Mouse (Mus musculus) MEL (cell line): ENCODE data around the gene Thoc3. TPM values are rescaled to one million over a fixed set of nuclear protein-coding genes. Genes with fewer than 3 reads are reported as not detected.

ENCODE experiments used
- DNase-seq: peaks from one replicate; pipeline ENCODE4 v3.0.0; 2011; ENCODE audit warnings: low read depth, low spot score
- H3K27ac ChIP-seq: 2 replicates; pipeline ENCODE4 v1.5.1; 2012; ENCODE audit warnings: low read depth, mild to moderate bottlenecking, control low read depth, low read length, moderate library complexity; ENCODE audit not compliant: control insufficient read depth
- H3K27me3 ChIP-seq, 2 experiments: fragments of 150-350 bp in 1 of 2; sonication (generic) in 1 of 2; 2 replicates each; pipeline ENCODE4 v1.6.1; 2012; ENCODE audit warnings: low read length in 2 of 2, mild to moderate bottlenecking in 2 of 2, improper control_type of control experiment in 1 of 2, moderate library complexity in 1 of 2; ENCODE audit not compliant: insufficient read depth in 2 of 2, control insufficient read depth in 1 of 2
- H3K36me3 ChIP-seq, 2 experiments: 2 replicates each; pipeline ENCODE4 v1.6.1; 2012 to 2014; ENCODE audit warnings: low read length in 2 of 2, improper control_type of control experiment in 1 of 2, inconsistent platforms in 1 of 2, mild to moderate bottlenecking in 1 of 2; ENCODE audit not compliant: insufficient read depth in 2 of 2, control insufficient read depth in 1 of 2
- H3K4me1 ChIP-seq, 2 experiments: fragments of 150-350 bp in 1 of 2; sonication (generic) in 1 of 2; 2 replicates each; pipeline ENCODE4 v1.6.1; 2012; ENCODE audit warnings: low read length in 2 of 2, improper control_type of control experiment in 1 of 2, mild to moderate bottlenecking in 1 of 2; ENCODE audit not compliant: insufficient read depth in 2 of 2, control insufficient read depth in 1 of 2
- H3K4me3 ChIP-seq, 2 experiments: fragments of 150-350 bp in 1 of 2; sonication (generic) in 1 of 2; 2 replicates each; pipeline ENCODE4 v1.5.1; 2012; ENCODE audit warnings: low read depth in 2 of 2, low read length in 2 of 2, mild to moderate bottlenecking in 2 of 2, moderate library complexity in 2 of 2, control low read depth in 1 of 2, improper control_type of control experiment in 1 of 2; ENCODE audit not compliant: control insufficient read depth in 1 of 2, insufficient read depth in 1 of 2
- H3K79me2 ChIP-seq: 2 replicates; pipeline ENCODE4 v1.6.1; 2012; ENCODE audit warnings: mild to moderate bottlenecking, low read length, moderate library complexity; ENCODE audit not compliant: control insufficient read depth, poor library complexity, insufficient read depth
- H3K9ac ChIP-seq: 2 replicates; pipeline ENCODE4 v1.6.1; 2012; ENCODE audit warnings: low read depth, mild to moderate bottlenecking, control low read depth, low read length, moderate library complexity; ENCODE audit not compliant: control insufficient read depth, poor library complexity, severe bottlenecking
- H3K9me3 ChIP-seq: fragments of 150-350 bp; sonication (generic); replicated peaks from 2 replicates; pipeline ENCODE4 v1.6.1; 2012; ENCODE audit warnings: mild to moderate bottlenecking, low read length, improper control_type of control experiment, moderate library complexity; ENCODE audit not compliant: insufficient read depth
- BHLHE40 ChIP-seq: IDR thresholded peaks from 2 replicates; pipeline ENCODE4 v1.6.1; 2012; ENCODE audit warnings: low read depth, mild to moderate bottlenecking, inconsistent platforms, low read length, improper control_type of control experiment, borderline replicate concordance
- CHD1 ChIP-seq: IDR thresholded peaks from 2 replicates; pipeline ENCODE4 v1.6.1; 2012; ENCODE audit warnings: low read depth, mild to moderate bottlenecking, inconsistent platforms, low read length, improper control_type of control experiment
- CHD2 ChIP-seq: IDR thresholded peaks from 2 replicates; pipeline ENCODE4 v1.6.1; 2011; ENCODE audit warnings: low read length, improper control_type of control experiment
- CTCF ChIP-seq, 3 experiments: IDR thresholded peaks in 2 of 3; conservative IDR thresholded peaks in 1 of 3; 2 replicates each; pipeline ENCODE4 v1.5.1; 2011 to 2012; ENCODE audit warnings: low read length in 3 of 3, low read depth in 2 of 3, mild to moderate bottlenecking in 2 of 3, improper control_type of control experiment in 1 of 3, inconsistent platforms in 1 of 3, mixed read lengths in 1 of 3, moderate library complexity in 1 of 3; ENCODE audit not compliant: control insufficient read depth in 1 of 3, insufficient read depth in 1 of 3, poor library complexity in 1 of 3, severe bottlenecking in 1 of 3
- E2F4 ChIP-seq: IDR thresholded peaks from 2 replicates; pipeline ENCODE4 v1.6.1; 2011; ENCODE audit warnings: low read depth, low read length, improper control_type of control experiment, borderline replicate concordance
- EP300 ChIP-seq, 2 experiments: IDR thresholded peaks; 2 replicates each; pipeline ENCODE4 v1.6.1; 2011; ENCODE audit warnings: improper control_type of control experiment in 2 of 2, low read length in 2 of 2, low read depth in 1 of 2, mild to moderate bottlenecking in 1 of 2
- ETS1 ChIP-seq: IDR thresholded peaks from 2 replicates; pipeline ENCODE4 v1.6.1; 2012; ENCODE audit warnings: low read depth, mild to moderate bottlenecking, inconsistent platforms, low read length, improper control_type of control experiment, moderate library complexity
- GABPA ChIP-seq: IDR thresholded peaks from 2 replicates; pipeline ENCODE4 v1.6.1; 2012; ENCODE audit warnings: low read depth, mild to moderate bottlenecking, inconsistent platforms, low read length, improper control_type of control experiment, moderate library complexity
- GATA1 ChIP-seq: IDR thresholded peaks from 2 replicates; pipeline ENCODE4 v1.6.1; 2011; ENCODE audit warnings: low read depth, low read length, improper control_type of control experiment
- HCFC1 ChIP-seq: IDR thresholded peaks from 2 replicates; pipeline ENCODE4 v1.6.1; 2012; ENCODE audit warnings: low read depth, mild to moderate bottlenecking, inconsistent platforms, low read length, improper control_type of control experiment, moderate library complexity
- JUND ChIP-seq: IDR thresholded peaks from 2 replicates; pipeline ENCODE4 v1.6.1; 2011; ENCODE audit warnings: low read depth, mild to moderate bottlenecking, improper control_type of control experiment, low read length
- KAT2A ChIP-seq: conservative IDR thresholded peaks from 2 replicates; pipeline ENCODE4 v1.6.1; 2012; ENCODE audit warnings: low read depth, low read length, improper control_type of control experiment, inconsistent platforms
- MAFK ChIP-seq: IDR thresholded peaks from 2 replicates; pipeline ENCODE4 v1.6.1; 2011; ENCODE audit warnings: low read depth, mild to moderate bottlenecking, low read length, improper control_type of control experiment, borderline replicate concordance
- MAX ChIP-seq: IDR thresholded peaks from 2 replicates; pipeline ENCODE4 v1.6.1; 2011; ENCODE audit warnings: low read length, improper control_type of control experiment
- MAZ ChIP-seq: IDR thresholded peaks from 2 replicates; pipeline ENCODE4 v1.6.1; 2012; ENCODE audit warnings: low read depth, mild to moderate bottlenecking, inconsistent platforms, low read length, improper control_type of control experiment
- MXI1 ChIP-seq: IDR thresholded peaks from 2 replicates; pipeline ENCODE4 v1.6.1; 2011; ENCODE audit warnings: mild to moderate bottlenecking, low read depth, low read length, improper control_type of control experiment
- MYB ChIP-seq: IDR thresholded peaks from 2 replicates; pipeline ENCODE4 v1.6.1; 2011; ENCODE audit warnings: mild to moderate bottlenecking, low read depth, low read length, improper control_type of control experiment
- MYC ChIP-seq: IDR thresholded peaks from 2 replicates; pipeline ENCODE4 v1.6.1; 2011; ENCODE audit warnings: low read depth, mild to moderate bottlenecking, low read length, improper control_type of control experiment, moderate library complexity
- NRF1 ChIP-seq: IDR thresholded peaks from 2 replicates; pipeline ENCODE4 v1.6.1; 2014; ENCODE audit warnings: low read depth, mild to moderate bottlenecking, inconsistent platforms, low read length, improper control_type of control experiment, moderate library complexity; ENCODE audit not compliant: poor library complexity, insufficient read depth, severe bottlenecking
- POLR2A ChIP-seq, 2 experiments: IDR thresholded peaks; 2 replicates each; pipeline ENCODE4 v1.6.1; 2011 to 2012; ENCODE audit warnings: low read length in 2 of 2, mild to moderate bottlenecking in 2 of 2, control low read depth in 1 of 2, improper control_type of control experiment in 1 of 2, low read depth in 1 of 2, moderate library complexity in 1 of 2; ENCODE audit not compliant: control insufficient read depth in 1 of 2, insufficient read depth in 1 of 2, poor library complexity in 1 of 2
- POLR2AphosphoS2 ChIP-seq: IDR thresholded peaks from 2 replicates; pipeline ENCODE4 v1.6.1; 2011; ENCODE audit warnings: low read length, improper control_type of control experiment
- POLR2AphosphoS5 ChIP-seq: IDR thresholded peaks from 2 replicates; pipeline ENCODE4 v1.6.1; 2012; ENCODE audit warnings: low read depth, borderline replicate concordance, mild to moderate bottlenecking, inconsistent platforms, low read length, moderate library complexity, mixed read lengths
- RAD21 ChIP-seq: IDR thresholded peaks from 2 replicates; pipeline ENCODE4 v1.6.1; 2011; ENCODE audit warnings: mild to moderate bottlenecking, low read depth, low read length, improper control_type of control experiment
- RCOR1 ChIP-seq: IDR thresholded peaks from 2 replicates; pipeline ENCODE4 v1.6.1; 2012; ENCODE audit warnings: low read depth, mild to moderate bottlenecking, inconsistent platforms, low read length, improper control_type of control experiment
- SMC3 ChIP-seq: IDR thresholded peaks from 2 replicates; pipeline ENCODE4 v1.6.1; 2011; ENCODE audit warnings: low read depth, low read length, improper control_type of control experiment
- TAL1 ChIP-seq: IDR thresholded peaks from 2 replicates; pipeline ENCODE4 v1.6.1; 2012; ENCODE audit warnings: mild to moderate bottlenecking, inconsistent platforms, low read length, moderate library complexity, mixed read lengths
- TBP ChIP-seq: IDR thresholded peaks from 2 replicates; pipeline ENCODE4 v1.8.0; 2011; ENCODE audit warnings: low read depth, low read length, improper control_type of control experiment
- TCF12 ChIP-seq: IDR thresholded peaks from 2 replicates; pipeline ENCODE4 v1.6.1; 2014; ENCODE audit warnings: low read depth, mild to moderate bottlenecking, inconsistent platforms, low read length, improper control_type of control experiment, moderate library complexity
- UBTF ChIP-seq: IDR thresholded peaks from 2 replicates; pipeline ENCODE4 v1.6.1; 2012; ENCODE audit warnings: low read depth, mild to moderate bottlenecking, inconsistent platforms, low read length, improper control_type of control experiment, moderate library complexity, borderline replicate concordance; ENCODE audit not compliant: insufficient read depth
- USF1 ChIP-seq: IDR thresholded peaks from 2 replicates; pipeline ENCODE4 v1.6.1; 2014; ENCODE audit warnings: low read depth, mild to moderate bottlenecking, inconsistent platforms, low read length, improper control_type of control experiment, moderate library complexity
- USF2 ChIP-seq, 2 experiments: IDR thresholded peaks; 2 replicates each; pipeline ENCODE4 v1.6.1; 2011 to 2012; ENCODE audit warnings: improper control_type of control experiment in 2 of 2, low read length in 2 of 2, borderline replicate concordance in 1 of 2, inconsistent platforms in 1 of 2, low read depth in 1 of 2, mild to moderate bottlenecking in 1 of 2; ENCODE audit not compliant: insufficient read depth in 1 of 2
- ZC3H11A ChIP-seq: IDR thresholded peaks from 2 replicates; pipeline ENCODE4 v1.6.1; 2012; ENCODE audit warnings: low read depth, mild to moderate bottlenecking, inconsistent platforms, low read length, improper control_type of control experiment
- ZKSCAN1 ChIP-seq: IDR thresholded peaks from 2 replicates; pipeline ENCODE4 v1.6.1; 2012; ENCODE audit warnings: low read depth, mild to moderate bottlenecking, inconsistent platforms, low read length, improper control_type of control experiment, moderate library complexity
- ZMIZ1 ChIP-seq: IDR thresholded peaks from 2 replicates; pipeline ENCODE4 v1.6.1; 2012; ENCODE audit warnings: low read depth, mild to moderate bottlenecking, inconsistent platforms, low read length, improper control_type of control experiment, moderate library complexity
- ZNF384 ChIP-seq: IDR thresholded peaks from 2 replicates; pipeline ENCODE4 v1.6.1; 2012; ENCODE audit warnings: low read depth, mild to moderate bottlenecking, inconsistent platforms, low read length, improper control_type of control experiment
- polyA plus RNA-seq, 2 experiments: library from polyadenylated mRNA; stranded (reverse) in 1 of 2; unstranded in 1 of 2; fragments of >175 nt in 1 of 2; fragments of >200 nt in 1 of 2; gene quantifications; 2 replicates each; pipeline versions ENCODE4 v1.2.1 to v1.2.4; 2012; ENCODE audit warnings: low replicate concordance in 2 of 2, low read depth in 1 of 2; ENCODE audit not compliant: insufficient read length in 2 of 2, insufficient read depth in 1 of 2, missing spikeins in 1 of 2
- total RNA-seq: library from RNA; depleted of rRNA; stranded (reverse); fragments of 300-350 nt; gene quantifications from 2 replicates; pipeline ENCODE4 v1.2.3, GENCODE M21; 2012; rRNA removed

Thoc3 gene
- total RNA-seq = 89.6 and 94.0 TPM in 2 replicates
- 100 to 1,000 TPM in 1 of 2 experiments, not detected in 1; 109 TPM for polyA plus RNA-seq

- Histone ChIP-seq H3K27me3 (no peaks in the 10 kb centered on the region), H3K9me3 (no peaks in the 10 kb centered on the region), H3K79me2 (peaks cover 17% of the 10 kb centered on the region), H3K4me3 (peak within 1 kb of the TSS; percentile 90 to 97), H3K9ac (peak within 1 kb of the TSS; percentile 84), H3K4me1 (peaks cover 0 to 10% of the 10 kb centered on the region in 2 experiments; a peak in 1 of 4 replicates), H3K36me3 (peaks cover 8 to 31% of the 10 kb centered on the region in 2 experiments; a peak in 3 of 4 replicates), H3K27ac (peak within 1 kb of the TSS; percentile 53)
- peak; percentile 95 for DNase-seq
- no peak for TF ChIP-seq MAX
- no peak for TF ChIP-seq USF2 (IDR thresholded peaks at IDR 0.05; ENCODE audit: borderline replicate concordance in 1 of 2, insufficient read depth in 1 of 2, low read depth in 1 of 2, low read length in 2 of 2)
- no peak for TF ChIP-seq CTCF (IDR thresholded peaks at IDR 0.05 in 2 of 3, conservative IDR thresholded peaks at IDR 0.05 in 1 of 3; ENCODE audit: control insufficient read depth in 1 of 3, insufficient read depth in 1 of 3, low read depth in 2 of 3, low read length in 3 of 3, poor library complexity in 1 of 3, severe bottlenecking in 1 of 3)
- 0 out of 2 replicates have a peak, but pooled peaks have one; percentile 56 for TF ChIP-seq ZMIZ1
- no peak for TF ChIP-seq BHLHE40
- TF ChIP-seq NRF1 = peak; percentile 89
- TF ChIP-seq GATA1 = no peak
- TF ChIP-seq POLR2AphosphoS2 = peak; percentile 80; the same call in 1 of the 2 replicates
- TF ChIP-seq GABPA = no peak
- no peak for TF ChIP-seq MYB
- TF ChIP-seq UBTF = no peak
- peak; percentile 84 for TF ChIP-seq KAT2A
- no peak for TF ChIP-seq SMC3
- no peak for TF ChIP-seq TAL1
- no peak for TF ChIP-seq RAD21
- TF ChIP-seq MXI1 = peak; percentile 84
- peak; percentile 72 to 88 for TF ChIP-seq POLR2A (IDR thresholded peaks at IDR 0.05; ENCODE audit: control insufficient read depth in 1 of 2, insufficient read depth in 1 of 2, low read depth in 1 of 2, low read length in 2 of 2, poor library complexity in 1 of 2)
- TF ChIP-seq RCOR1 = no peak
- no peak for TF ChIP-seq ZKSCAN1
- TF ChIP-seq TCF12 = peak; percentile 56; the same call in 1 of the 2 replicates
- TF ChIP-seq POLR2AphosphoS5 = no peak
- no peak for TF ChIP-seq MAZ
- TF ChIP-seq ZC3H11A = no peak
- TF ChIP-seq CHD1 = no peak
- no peak for TF ChIP-seq EP300 (IDR thresholded peaks at IDR 0.05; ENCODE audit: low read depth in 1 of 2, low read length in 2 of 2)
- TF ChIP-seq JUND = no peak
- TF ChIP-seq ZNF384 = no peak
- TF ChIP-seq ETS1 = no peak
- TF ChIP-seq MYC = no peak
- peak; percentile 96 for TF ChIP-seq HCFC1
- peak; percentile 79; the same call in 1 of the 2 replicates for TF ChIP-seq E2F4
- no peak for TF ChIP-seq MAFK
- TF ChIP-seq USF1 = no peak
- TF ChIP-seq CHD2 = no peak
- peak; percentile 55; the same call in 1 of the 2 replicates for TF ChIP-seq TBP
These were observed at the start of gene Thoc3 for GRCm38 (mm10) chr13:54468098-54469011. Gene Thoc3 (minus strand): TSS chr13:54468849.
